Mouse (Mus musculus): ENCODE data around the gene Actn1.

The Actn1 gene

GRCm38 (mm10) chr12:80184041-80184440, 76.1 kb downstream of the Actn1 start:
- DNase-seq (ENCODE audit: extremely low spot score): no peak

- DNase-seq (ENCODE audit: extremely low spot score): no peak
Observed at GRCm38 (mm10) chr12:80181831-80182230, 78.3 kb downstream of the Actn1 start.

DNA sequence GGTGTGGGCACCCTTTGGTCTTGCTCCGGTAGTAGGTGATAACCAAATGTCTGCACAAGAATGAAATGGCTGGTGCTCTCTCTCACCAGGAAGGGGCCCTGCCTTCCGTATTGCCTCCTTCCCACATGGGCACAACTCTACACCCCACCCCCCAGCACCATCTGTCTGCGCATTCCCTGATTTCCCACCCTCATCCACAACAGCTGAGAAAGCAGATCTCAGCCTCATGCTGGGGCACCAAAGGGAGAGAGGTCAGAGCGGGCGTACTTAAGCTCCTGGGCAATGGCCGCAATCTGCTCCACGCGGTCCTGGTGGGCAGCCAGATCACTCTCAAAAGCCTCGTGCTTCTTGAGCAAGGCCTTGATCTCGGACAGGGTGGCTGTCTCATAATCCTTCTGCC, 82.1 kb downstream of the Actn1 start:
- DNase-seq (ENCODE audit: extremely low spot score): no peak

- DNase-seq (ENCODE audit: extremely low spot score): no peak
Observed at GRCm38 (mm10) chr12:80168736-80169135, 91.4 kb downstream of the Actn1 start.

GRCm38 (mm10) chr12:80168178-80168686, 91.9 kb downstream of the Actn1 start:
- peak; percentile 85 for DNase-seq (ENCODE audit: extremely low spot score)

GRCm38 (mm10) chr12:80167321-80167720, 92.8 kb downstream of the Actn1 start:
- DNase-seq (ENCODE audit: extremely low spot score): no peak

GRCm38 (mm10) chr12:80166651-80167050, 93.5 kb downstream of the Actn1 start:
- no peak for DNase-seq (ENCODE audit: extremely low spot score)

DNA sequence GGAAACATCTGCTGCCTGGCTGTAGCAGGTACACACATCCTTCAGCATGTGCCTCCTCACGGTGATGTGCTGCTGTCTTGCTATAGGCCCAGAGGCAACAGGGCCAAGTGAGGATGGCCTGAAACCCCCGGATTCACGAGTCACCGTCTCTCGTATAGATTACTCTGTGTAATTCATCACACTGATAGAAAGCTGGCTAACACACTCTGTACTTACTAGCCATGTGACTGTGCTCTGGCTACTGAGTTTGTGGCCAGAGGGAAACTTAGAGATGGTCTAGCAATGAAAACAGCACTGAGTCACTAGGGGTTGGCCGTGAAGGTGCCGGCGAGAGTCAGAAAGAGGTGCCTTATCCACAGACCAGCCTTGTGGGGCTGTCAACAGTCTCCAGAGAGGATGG, 95.6 kb downstream of the Actn1 start:
- DNase-seq (ENCODE audit: extremely low spot score): no peak

GRCm38 (mm10) chr12:80162448-80162847, 97.7 kb downstream of the Actn1 start:
- DNase-seq (ENCODE audit: extremely low spot score): no peak

DNA sequence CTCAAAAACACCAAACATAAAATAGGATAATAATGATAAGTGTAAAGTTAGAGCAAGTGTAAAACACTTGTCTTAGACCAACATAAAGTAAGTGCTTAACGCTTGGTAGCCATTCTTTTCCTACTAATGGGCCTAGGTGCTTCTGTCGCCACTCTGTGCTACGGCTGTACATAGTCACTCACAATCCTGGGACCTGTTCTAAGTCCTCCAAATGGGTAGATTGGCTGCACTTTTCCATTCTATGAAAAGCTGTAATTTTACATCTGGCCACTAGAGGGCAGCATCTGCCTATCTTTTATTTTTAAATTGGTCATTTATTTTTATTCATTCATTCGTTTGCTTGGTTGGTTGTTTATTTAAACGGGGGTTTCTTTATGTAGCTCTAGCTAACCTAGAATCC, 102.5 kb downstream of the Actn1 start:
- no peak for DNase-seq (ENCODE audit: extremely low spot score)

DNA sequence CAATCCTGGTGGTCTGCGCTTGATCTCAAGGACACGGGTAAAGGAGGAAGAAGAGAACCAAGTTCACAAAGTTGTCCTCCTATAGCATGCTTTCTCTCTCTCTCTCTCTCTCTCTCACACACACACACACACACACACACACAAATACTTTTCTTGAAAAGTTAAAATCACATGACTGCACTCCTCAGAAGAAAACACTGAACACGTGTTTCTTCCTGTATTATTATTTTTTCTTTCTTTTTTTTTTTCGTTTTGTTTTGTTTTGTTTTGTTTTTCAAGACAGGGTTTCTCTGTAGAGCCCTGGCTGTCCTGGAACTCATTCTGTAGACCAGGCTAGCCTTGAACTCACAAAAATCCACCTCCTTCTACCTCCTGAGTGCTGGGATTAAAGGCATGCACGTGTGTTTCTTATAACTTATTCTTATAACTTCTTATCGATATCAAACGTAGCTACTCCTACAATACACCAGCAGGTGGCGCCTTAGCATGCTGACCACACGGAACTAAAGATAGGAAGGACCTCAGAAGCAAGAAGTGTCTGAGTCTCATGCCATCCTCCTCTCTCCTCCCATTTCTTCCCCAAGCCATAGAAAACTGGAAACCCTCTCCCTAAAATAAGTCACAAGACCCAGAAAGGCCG, 106.4 kb downstream of the Actn1 start:
- DNase-seq (ENCODE audit: extremely low spot score): peak; percentile 54

GRCm38 (mm10) chr12:80153078-80153477, 107.1 kb downstream of the Actn1 start:
- DNase-seq (ENCODE audit: extremely low spot score): no peak

DNA sequence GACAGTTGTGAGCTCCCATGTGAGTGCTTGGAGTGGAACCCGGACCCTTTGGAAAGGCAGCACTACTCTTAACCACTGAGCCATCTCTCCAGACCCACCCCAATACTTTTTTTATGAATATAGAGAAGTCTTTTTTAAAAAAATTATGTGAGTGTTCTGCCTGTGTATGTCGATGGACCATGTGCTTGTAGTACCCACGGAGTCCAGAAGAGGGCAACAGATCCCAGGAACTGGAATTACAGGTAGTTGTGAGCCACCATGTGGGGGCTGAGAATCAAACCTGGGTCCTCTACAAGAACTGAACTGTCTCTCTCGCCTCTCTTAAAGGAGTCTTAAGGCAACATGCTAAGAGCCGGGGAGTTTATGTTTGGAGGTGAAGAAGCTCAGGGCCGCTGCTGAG, 108.3 kb downstream of the Actn1 start:
- DNase-seq (ENCODE audit: extremely low spot score): no peak

- peak; percentile 70 for DNase-seq (ENCODE audit: extremely low spot score)
Observed at GRCm38 (mm10) chr12:80150624-80151023, 109.5 kb downstream of the Actn1 start.

DNA sequence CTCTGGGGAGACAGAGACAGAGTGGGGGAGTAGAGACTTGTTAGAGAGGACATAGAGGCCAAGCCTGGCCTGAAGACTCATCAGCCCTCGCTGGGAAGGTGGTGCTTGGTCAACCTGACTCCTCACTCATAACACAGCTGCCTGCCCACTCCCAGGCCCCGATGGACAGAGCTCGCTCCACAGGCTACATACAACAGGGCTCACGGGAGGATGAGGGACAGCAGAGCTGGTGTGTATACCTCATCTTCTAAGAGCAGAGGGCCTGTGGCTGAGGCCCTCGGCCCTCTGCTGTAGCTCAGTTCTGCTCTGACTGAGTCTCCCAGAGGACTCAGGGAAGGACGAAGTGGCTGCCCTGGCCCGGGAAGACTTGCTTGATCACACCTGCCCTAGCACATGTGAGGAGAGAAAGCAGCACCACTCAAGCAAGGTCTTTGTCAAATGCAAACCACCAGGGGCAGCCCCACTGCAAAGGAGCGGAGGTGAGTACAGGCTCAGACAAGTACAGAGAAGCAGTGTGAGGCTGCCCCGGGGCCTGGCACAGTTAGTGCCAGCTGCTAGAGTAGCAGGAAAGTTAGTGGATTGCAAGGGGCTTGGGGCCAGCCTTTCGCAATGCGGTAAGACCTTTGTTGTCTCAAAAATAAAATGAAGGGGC, 112.5 kb downstream of the Actn1 start:
- no peak for DNase-seq (ENCODE audit: extremely low spot score)

GRCm38 (mm10) chr12:80146227-80147223, 113.6 kb downstream of the Actn1 start:
- peak; percentile 82 for DNase-seq (ENCODE audit: extremely low spot score)

GRCm38 (mm10) chr12:80145365-80145764, 114.8 kb downstream of the Actn1 start:
- DNase-seq (ENCODE audit: extremely low spot score): no peak

GRCm38 (mm10) chr12:80144846-80145245, 115.3 kb downstream of the Actn1 start:
- no peak for DNase-seq (ENCODE audit: extremely low spot score)

GRCm38 (mm10) chr12:80141470-80141869, 118.7 kb downstream of the Actn1 start:
- peak; percentile 71 for DNase-seq (ENCODE audit: extremely low spot score)

- no peak for DNase-seq (ENCODE audit: extremely low spot score)
Observed at GRCm38 (mm10) chr12:80141011-80141410, 119.2 kb downstream of the Actn1 start.

DNA sequence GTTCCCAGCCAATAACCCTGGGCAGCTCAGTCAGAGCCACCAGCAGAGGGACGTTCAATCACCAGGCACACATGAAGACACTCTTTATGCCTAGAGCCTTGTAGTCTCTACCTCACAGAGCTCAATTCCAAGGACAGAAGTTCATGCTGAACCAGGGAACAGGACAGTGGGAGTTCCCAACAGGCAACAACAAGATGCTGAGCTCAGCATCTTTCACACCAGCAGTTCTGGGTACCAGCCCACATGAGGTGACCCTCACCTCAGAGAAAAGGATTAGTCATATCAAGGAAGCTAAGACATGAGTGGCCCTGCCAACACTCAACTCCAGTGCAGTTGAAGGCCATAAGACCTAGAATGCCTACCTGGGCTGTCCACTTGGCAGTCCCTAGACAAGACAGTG, 122.4 kb downstream of the Actn1 start:
- DNase-seq (ENCODE audit: extremely low spot score): no peak

DNA sequence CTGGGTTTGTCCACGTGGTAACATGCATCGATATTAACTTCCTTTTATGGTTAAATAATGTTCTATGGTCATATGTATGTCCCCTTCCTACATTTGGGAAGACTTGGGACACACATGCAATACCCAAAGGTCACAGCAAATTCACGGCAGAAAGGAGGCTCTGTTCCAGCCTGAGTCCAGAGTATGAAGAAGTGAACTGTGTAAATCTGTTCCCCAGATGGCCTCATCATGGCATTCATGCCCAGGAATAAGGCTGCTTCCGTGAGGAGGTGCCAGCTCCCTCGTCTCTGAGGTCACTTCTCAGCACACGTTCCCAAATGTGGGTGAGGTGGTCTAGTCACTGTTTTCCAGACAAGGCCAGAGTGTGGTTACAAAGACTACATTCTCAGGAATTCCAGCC, 122.9 kb downstream of the Actn1 start:
- DNase-seq (ENCODE audit: extremely low spot score): no peak

All from embryo, embryonic 9.5 days (tissue).